Mouse (Mus musculus): Measurements from ENCODE around the gene Grk2. TPM values are rescaled to one million over a fixed set of nuclear protein-coding genes. Genes with fewer than 3 reads are reported as not detected.

Gene Grk2
- polyA plus RNA-seq, 1 experiment, result 290 TPM

- TF ChIP-seq GATA1 (IDR thresholded peaks at IDR 0.05; ENCODE audit: low read length), result no peak
These were observed 43.3 kb downstream of the Grk2 start for GRCm38 (mm10) chr19:4262756-4263155.

- TF ChIP-seq GATA1 (IDR thresholded peaks at IDR 0.05; ENCODE audit: low read length), result no peak
These were observed 44.9 kb downstream of the Grk2 start for GRCm38 (mm10) chr19:4261038-4261698.

GRCm38 (mm10) chr19:4257897-4258252 is 48.1 kb downstream of the Grk2 start:
- no peak for TF ChIP-seq GATA1 (IDR thresholded peaks at IDR 0.05; ENCODE audit: low read length)

- no peak for TF ChIP-seq GATA1 (IDR thresholded peaks at IDR 0.05; ENCODE audit: low read length)
These were observed 48.7 kb downstream of the Grk2 start for GRCm38 (mm10) chr19:4257216-4257896.

GRCm38 (mm10) chr19:4255583-4256162 is 50.3 kb downstream of the Grk2 start:
- TF ChIP-seq GATA1 (IDR thresholded peaks at IDR 0.05; ENCODE audit: low read length), result no peak

- TF ChIP-seq GATA1 (IDR thresholded peaks at IDR 0.05; ENCODE audit: low read length), result no peak
These were observed 51.8 kb downstream of the Grk2 start for GRCm38 (mm10) chr19:4254230-4254629.

- TF ChIP-seq GATA1 (IDR thresholded peaks at IDR 0.05; ENCODE audit: low read length), result no peak
These were observed 59.0 kb downstream of the Grk2 start for GRCm38 (mm10) chr19:4247010-4247409.

GRCm38 (mm10) chr19:4244775-4245174 is 61.2 kb downstream of the Grk2 start:
- TF ChIP-seq GATA1 (IDR thresholded peaks at IDR 0.05; ENCODE audit: low read length), result no peak

- TF ChIP-seq GATA1 (IDR thresholded peaks at IDR 0.05; ENCODE audit: low read length), result no peak
These were observed 63.6 kb downstream of the Grk2 start for GRCm38 (mm10) chr19:4242416-4242815.

- no peak for TF ChIP-seq GATA1 (IDR thresholded peaks at IDR 0.05; ENCODE audit: low read length)
These were observed 65.8 kb downstream of the Grk2 start for GRCm38 (mm10) chr19:4240247-4240668.

Other genes with a start within 250 kb of the Grk2 start
- gene Gstp3, start 246.7 kb downstream of the Grk2 start, polyA plus RNA-seq (2012), result 4.1 and 7.7 TPM in 2 replicates
- not detected in 2 replicates for gene Cabp2, start 224.6 kb downstream of the Grk2 start, polyA plus RNA-seq (2012)
- 70.4 and 72.4 TPM in 2 replicates for gene Cdk2ap2, start 209.0 kb downstream of the Grk2 start, polyA plus RNA-seq (2012)
- 36.1 and 36.7 TPM in 2 replicates for gene Pitpnm1, start 206.2 kb downstream of the Grk2 start, polyA plus RNA-seq (2012)
- 99.6 and 105 TPM in 2 replicates for gene Aip, start 180.4 kb downstream of the Grk2 start, polyA plus RNA-seq (2012)
- not detected in 2 replicates for gene Gpr152, start 166.4 kb downstream of the Grk2 start, polyA plus RNA-seq (2012)
- 0.06 TPM in 1 of 2 replicates, not detected in the other for gene Cabp4, start 162.2 kb downstream of the Grk2 start, polyA plus RNA-seq (2012)
- 187 and 368 TPM in 2 replicates for gene Coro1b, start 157.6 kb downstream of the Grk2 start, polyA plus RNA-seq (2012)
- 448 and 548 TPM in 2 replicates for gene Ptprcap, start 152.6 kb downstream of the Grk2 start, polyA plus RNA-seq (2012)
- gene Rps6kb2, start 142.9 kb downstream of the Grk2 start, polyA plus RNA-seq (2012), result 92.1 and 99.4 TPM in 2 replicates
- 0.39 and 0.46 TPM in 2 replicates for gene Carns1, start 130.7 kb downstream of the Grk2 start, polyA plus RNA-seq (2012)
- 19.4 and 24.6 TPM in 2 replicates for gene Tbc1d10c, start 114.9 kb downstream of the Grk2 start, polyA plus RNA-seq (2012)
- 609 and 669 TPM in 2 replicates for gene Ppp1ca, start 114.2 kb downstream of the Grk2 start, polyA plus RNA-seq (2012)
- gene Rad9a, start 104.6 kb downstream of the Grk2 start, polyA plus RNA-seq (2012), result 28.7 and 31.6 TPM in 2 replicates
- not detected in 2 replicates for gene Clcf1, start 92.0 kb downstream of the Grk2 start, polyA plus RNA-seq (2012)
- 30.0 TPM in 1 of 2 replicates, not detected in the other for gene AC109138.7, start 91.9 kb downstream of the Grk2 start, polyA plus RNA-seq (2012)
- 21.8 and 24.7 TPM in 2 replicates for gene Pold4, start 74.3 kb downstream of the Grk2 start, polyA plus RNA-seq (2012)
- 0.25 and 0.39 TPM in 2 replicates for gene Ssh3, start 37.0 kb downstream of the Grk2 start, polyA plus RNA-seq (2012)
- gene Ankrd13d, start 23.1 kb downstream of the Grk2 start, polyA plus RNA-seq (2012), result 0.44 and 0.46 TPM in 2 replicates
- gene Kdm2a, start 92.1 kb upstream of the Grk2 start, polyA plus RNA-seq (2012), result 51.6 and 57.8 TPM in 2 replicates
- gene Rhod, start 133.2 kb upstream of the Grk2 start, polyA plus RNA-seq (2012), result not detected in 2 replicates
- gene Syt12, start 171.2 kb upstream of the Grk2 start, polyA plus RNA-seq (2012), result not detected in 2 replicates
- not detected in 2 replicates for gene 2010003K11Rik, start 192.4 kb upstream of the Grk2 start, polyA plus RNA-seq (2012)
- 20.4 TPM in 2 replicates for gene Pcx, start 204.2 kb upstream of the Grk2 start, polyA plus RNA-seq (2012)